Mouse (Mus musculus) embryonic facial prominence, embryonic 14.5 days (tissue): ENCODE results near the gene Phldb3. TPM values are rescaled to one million over a fixed set of nuclear protein-coding genes. Genes with fewer than 3 reads are reported as not detected.

Experiments
- ATAC-seq: fragments of 200-750 bp; cut with Nextera tagmentation; 2 replicates; pipeline ENCODE4 v1.8.0; 2017; ENCODE audit warnings: low read depth, moderate number of reproducible peaks, moderate TSS enrichment
- DNase-seq: peaks from one replicate; pipeline ENCODE4 v3.0.0-alpha.2; 2015; ENCODE audit warnings: low spot score
- H3K27ac ChIP-seq: fragments of 300-500 bp; sonication (generic); replicated peaks from 2 replicates; pipeline ENCODE4 v1.5.1; 2014; ENCODE audit warnings: low read depth, mild to moderate bottlenecking, low read length, moderate library complexity
- H3K27me3 ChIP-seq: fragments of 300-500 bp; sonication (generic); replicated peaks from 2 replicates; pipeline ENCODE4 v1.6.1; 2014; ENCODE audit warnings: low read length; ENCODE audit not compliant: control insufficient read depth, insufficient read depth
- H3K36me3 ChIP-seq: fragments of 300-500 bp; sonication (generic); 2 replicates; pipeline ENCODE4 v1.6.1; 2014; ENCODE audit warnings: low read length, mixed read lengths; ENCODE audit not compliant: control insufficient read depth, insufficient read depth
- H3K4me1 ChIP-seq: fragments of 300-500 bp; sonication (generic); 2 replicates; pipeline ENCODE4 v1.6.1; 2014; ENCODE audit warnings: antibody characterized with exemption, low read length; ENCODE audit not compliant: control insufficient read depth, insufficient read depth
- H3K4me2 ChIP-seq: fragments of 300-500 bp; sonication (generic); 2 replicates; pipeline ENCODE4 v1.6.1; 2014; ENCODE audit warnings: low read depth, mild to moderate bottlenecking, low read length, moderate library complexity, mixed read lengths
- H3K4me3 ChIP-seq: fragments of 300-500 bp; sonication (generic); 2 replicates; pipeline ENCODE4 v1.5.1; 2014; ENCODE audit warnings: low read depth, mild to moderate bottlenecking, low read length
- H3K9ac ChIP-seq: fragments of 300-500 bp; sonication (generic); 2 replicates; pipeline ENCODE4 v1.6.1; 2014; ENCODE audit warnings: low read depth, mild to moderate bottlenecking, low read length, moderate library complexity, mixed read lengths
- H3K9me3 ChIP-seq: fragments of 300-500 bp; sonication (generic); 2 replicates; pipeline ENCODE4 v1.6.1; 2016; ENCODE audit warnings: low read length; ENCODE audit not compliant: control insufficient read depth
- WGBS: fragments of 180-500 bp; shearing (Covaris S2); extraction: QIAGEN DNeasy Blood & Tissue Kit; methylation state at CpG from one replicate; pipeline ENCODE4 v1.1.7; 2014; 5-methylcytosine and 5-hydroxymethylcytosine counted together
- polyA plus RNA-seq: library from polyadenylated mRNA; unstranded; fragments of >200 nt; fragmentation: Nextera tagmentation; extraction: Ambion mirVana; gene quantifications from 2 replicates; pipeline ENCODE4 v1.2.1, GENCODE M21; 2014

Gene Phldb3
- polyA plus RNA-seq, 1 experiment from 2014 or later: 0.60 TPM

- no peaks in the 10 kb centered on the region for H3K36me3 ChIP-seq
- no peak overlapping the region for H3K4me3 ChIP-seq
- 73% methylated on average over 4 of the region's 4 CpGs for WGBS
- no peak overlapping the region for H3K9ac ChIP-seq
- H3K27ac ChIP-seq: no peak overlapping the region
- DNase-seq (no peak), ATAC-seq (no peak)
- H3K9me3 ChIP-seq: no peaks in the 10 kb centered on the region
- H3K4me1 ChIP-seq: no peaks in the 10 kb centered on the region; the same call in 1 of the 2 replicates
- H3K4me2 ChIP-seq: peak overlapping the region; percentile 65
- H3K27me3 ChIP-seq: no peaks in the 10 kb centered on the region
These were observed 19.1 kb downstream of the Phldb3 start for GRCm38 (mm10) chr7:24629672-24630071.

DNA sequence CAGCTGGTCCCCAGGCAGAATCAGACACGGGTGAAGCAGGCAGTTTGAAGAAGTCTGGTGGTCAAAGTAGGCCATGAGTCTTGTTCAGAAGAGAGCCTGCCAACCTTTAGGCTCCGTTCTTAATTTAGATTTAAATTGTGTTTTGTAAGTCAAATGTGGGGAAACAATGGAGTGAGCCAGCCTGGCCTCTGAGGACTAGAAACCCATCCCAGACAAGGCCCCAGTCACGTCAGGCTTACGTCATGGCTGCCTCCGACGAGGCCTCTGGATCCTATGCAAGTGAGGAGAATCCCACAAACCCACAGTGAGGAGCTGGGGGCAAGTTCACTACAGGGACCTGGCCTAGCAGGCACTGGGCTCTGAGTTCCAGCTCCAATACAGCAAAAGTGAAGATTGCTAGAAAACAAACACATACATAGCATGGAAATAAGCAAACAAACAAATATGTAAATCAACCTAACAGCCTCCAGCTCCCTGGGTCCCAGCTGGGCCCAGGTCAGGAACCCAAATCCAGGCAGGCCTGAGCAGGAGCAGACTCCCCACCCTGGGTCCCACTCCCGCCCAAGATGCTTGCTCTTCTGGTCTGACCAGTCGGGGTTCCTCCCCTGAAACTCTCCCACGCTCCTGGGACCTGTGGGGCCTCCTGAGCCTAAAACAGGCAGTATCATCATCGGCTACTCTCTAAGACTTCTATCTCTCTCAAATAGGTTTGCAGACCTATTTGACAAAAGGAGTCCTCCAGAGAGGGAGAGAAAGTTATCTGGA is 19.7 kb downstream of the Phldb3 start:
- Histone ChIP-seq H3K4me1 (no peaks in the 10 kb centered on the region; the same call in 1 of the 2 replicates), H3K27ac (no peak overlapping the region), H3K4me2 (no peak overlapping the region), H3K9ac (no peak overlapping the region), H3K36me3 (no peaks in the 10 kb centered on the region), H3K9me3 (no peaks in the 10 kb centered on the region), H3K27me3 (no peaks in the 10 kb centered on the region), H3K4me3 (no peak overlapping the region)
- DNase-seq (peak; percentile 54), ATAC-seq (no peak)
- 69% methylated on average over 10 of the region's 10 CpGs for WGBS

GRCm38 (mm10) chr7:24636264-24636663 is 25.7 kb downstream of the Phldb3 start, which contains the start of gene Lypd3:
Gene Lypd3 (plus strand): TSS chr7:24636550.
- Histone ChIP-seq H3K27ac (no peak within 1 kb of the TSS), H3K36me3 (no peaks in the 10 kb centered on the region), H3K4me3 (peak within 1 kb of the TSS; percentile 49), H3K9me3 (no peaks in the 10 kb centered on the region), H3K27me3 (peaks cover 54% of the 10 kb centered on the region), H3K9ac (peak within 1 kb of the TSS; percentile 56; the same call in 1 of the 2 replicates), H3K4me1 (no peaks in the 10 kb centered on the region), H3K4me2 (peak within 1 kb of the TSS; percentile 89)
- DNase-seq (no peak), ATAC-seq (no peak)
- WGBS: 17% methylated on average over 15 of the region's 15 CpGs

DNA sequence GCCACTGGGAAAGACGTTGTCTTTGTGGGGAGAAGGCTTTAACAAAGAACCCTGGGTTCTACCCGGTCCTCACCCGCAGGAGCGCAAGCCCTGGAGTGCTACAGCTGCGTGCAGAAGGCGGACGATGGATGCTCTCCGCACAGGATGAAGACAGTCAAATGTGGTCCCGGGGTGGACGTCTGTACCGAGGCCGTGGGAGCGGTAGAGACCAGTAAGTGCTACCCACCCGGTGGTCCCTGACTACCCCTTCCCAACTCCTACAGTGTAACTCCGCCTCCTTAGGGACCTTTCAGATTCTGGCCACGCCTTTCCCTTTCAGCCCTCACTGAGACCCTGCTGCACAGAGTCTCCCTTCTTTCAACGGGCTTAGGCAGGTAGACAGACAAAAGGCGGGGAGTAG is 26.5 kb downstream of the Phldb3 start:
- WGBS: 1% methylated on average over 17 of the region's 18 CpGs
- no peaks in the 10 kb centered on the region for H3K4me1 ChIP-seq

DNA sequence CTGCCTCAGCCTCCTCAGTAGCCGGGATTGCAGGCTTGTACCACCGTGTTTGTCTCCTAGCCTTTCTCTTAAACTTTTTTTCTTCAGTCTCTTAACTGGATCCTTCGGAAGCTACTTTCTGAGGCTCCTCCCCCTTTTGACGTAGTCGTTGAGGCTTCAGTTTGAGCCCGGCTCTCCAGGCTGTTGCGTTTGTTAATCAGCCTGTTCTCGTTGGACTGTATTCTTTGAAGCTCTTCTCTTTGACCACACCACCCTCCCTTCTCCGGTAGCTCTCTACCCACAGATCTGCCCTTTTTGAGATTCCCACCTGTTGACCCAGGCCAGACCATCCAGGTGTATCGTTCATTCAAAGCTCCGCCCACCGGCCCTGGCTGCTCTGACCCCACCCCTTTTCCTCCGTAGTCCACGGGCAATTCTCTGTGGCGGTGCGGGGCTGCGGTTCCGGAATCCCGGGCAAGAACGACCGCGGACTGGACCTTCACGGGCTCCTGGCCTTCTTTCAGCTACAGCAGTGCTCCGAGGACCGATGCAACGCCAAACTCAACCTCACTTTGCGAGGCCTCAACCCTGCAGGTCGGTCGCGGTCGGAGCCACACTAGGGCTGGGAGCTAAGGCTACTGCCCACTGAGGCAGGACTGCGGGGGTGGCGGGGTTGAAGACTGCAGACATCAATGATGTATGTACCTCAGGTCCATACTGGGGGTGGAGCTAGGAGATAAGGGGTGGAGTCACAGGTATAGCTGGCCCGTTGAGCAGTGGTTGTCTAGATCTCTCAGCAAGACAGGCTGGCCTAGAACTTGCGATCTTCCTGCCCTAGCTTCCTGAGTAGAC is 27.7 kb downstream of the Phldb3 start:
- H3K27ac ChIP-seq: no peak overlapping the region
- 3% methylated on average over 35 of the region's 35 CpGs for WGBS
- peak overlapping the region; percentile 89 for H3K4me2 ChIP-seq
- H3K9ac ChIP-seq: peak overlapping the region; percentile 56
- no peaks in the 10 kb centered on the region for H3K4me1 ChIP-seq
- H3K27me3 ChIP-seq: peaks cover 54% of the 10 kb centered on the region
- peak overlapping the region; percentile 49 for H3K4me3 ChIP-seq
- peak; percentile 53 for DNase-seq
- H3K36me3 ChIP-seq: no peaks in the 10 kb centered on the region
- no peaks in the 10 kb centered on the region for H3K9me3 ChIP-seq
- ATAC-seq: peak; percentile 54

More for the DNA sequence above, 26.5 kb downstream of the Phldb3 start:
- H3K27ac ChIP-seq: no peak overlapping the region
- no peaks in the 10 kb centered on the region for H3K9me3 ChIP-seq
- ATAC-seq: 0 out of 2 replicates have a peak, but pooled peaks have one; percentile 21
- peak overlapping the region; percentile 49 for H3K4me3 ChIP-seq
- H3K9ac ChIP-seq: no peak overlapping the region
- H3K27me3 ChIP-seq: peaks cover 54% of the 10 kb centered on the region
- DNase-seq: no peak
- peak overlapping the region; percentile 89 for H3K4me2 ChIP-seq
- H3K36me3 ChIP-seq: no peaks in the 10 kb centered on the region

DNA sequence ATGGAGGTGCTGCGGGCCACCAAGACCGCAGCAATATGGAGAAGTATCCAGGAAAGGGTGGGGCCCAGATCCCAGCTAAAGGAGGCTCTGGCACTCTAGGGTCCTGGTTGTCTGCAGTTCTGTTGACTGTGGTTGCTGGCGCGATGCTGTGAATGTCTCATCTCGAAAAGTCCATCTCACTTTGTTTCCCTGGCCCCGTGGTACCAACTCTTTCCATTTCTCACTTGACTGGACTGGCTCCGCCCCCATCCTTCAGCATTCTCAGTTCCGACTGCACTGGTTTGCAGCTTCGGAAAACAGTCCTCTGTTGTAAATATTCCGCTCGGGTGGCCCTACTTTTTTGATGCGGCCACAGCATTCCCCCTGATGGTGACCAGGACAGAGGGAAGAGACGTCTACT is 29.9 kb downstream of the Phldb3 start:
- WGBS: 68% methylated on average over 13 of the region's 13 CpGs
- H3K4me1 ChIP-seq: no peaks in the 10 kb centered on the region
- H3K4me2 ChIP-seq: no peak overlapping the region
- no peaks in the 10 kb centered on the region for H3K9me3 ChIP-seq
- no peak for DNase-seq
- peaks cover 53% of the 10 kb centered on the region for H3K27me3 ChIP-seq
- no peak for ATAC-seq
- no peak overlapping the region for H3K27ac ChIP-seq
- H3K36me3 ChIP-seq: no peaks in the 10 kb centered on the region
- H3K4me3 ChIP-seq: no peak overlapping the region
- no peak overlapping the region for H3K9ac ChIP-seq

- Histone ChIP-seq H3K4me2 (no peak overlapping the region), H3K27me3 (peaks cover 32% of the 10 kb centered on the region), H3K36me3 (no peaks in the 10 kb centered on the region), H3K9me3 (no peaks in the 10 kb centered on the region), H3K4me3 (no peak overlapping the region), H3K9ac (no peak overlapping the region), H3K4me1 (no peaks in the 10 kb centered on the region), H3K27ac (no peak overlapping the region)
- DNase-seq: peak; percentile 44
- 7% methylated on average over 9 of the region's 9 CpGs for WGBS
- no peak for ATAC-seq
These were observed 31.9 kb downstream of the Phldb3 start for GRCm38 (mm10) chr7:24642491-24642890.

DNA sequence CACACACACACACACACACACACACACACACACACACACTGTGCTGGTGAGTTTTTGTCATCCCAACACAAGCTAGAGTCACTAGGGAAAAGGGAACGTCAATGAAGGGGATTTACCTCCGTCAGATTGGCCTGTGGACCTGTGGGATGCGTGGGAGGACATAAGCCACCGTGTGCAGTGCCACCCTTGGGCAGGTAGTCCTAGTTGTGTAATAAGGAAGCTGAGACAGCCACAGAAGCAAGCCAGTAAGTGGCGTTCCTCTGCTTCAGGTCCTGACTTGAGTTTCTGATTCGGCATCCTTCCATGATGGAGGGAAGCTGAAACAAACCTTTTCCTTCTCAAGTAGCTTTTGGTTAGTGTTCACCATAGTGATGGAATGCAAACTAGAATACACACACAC is 33.9 kb downstream of the Phldb3 start:
- H3K4me1 ChIP-seq: no peaks in the 10 kb centered on the region
- no peaks in the 10 kb centered on the region for H3K9me3 ChIP-seq
- H3K4me2 ChIP-seq: no peak overlapping the region
- H3K27ac ChIP-seq: no peak overlapping the region
- H3K9ac ChIP-seq: no peak overlapping the region
- H3K27me3 ChIP-seq: peaks cover 13% of the 10 kb centered on the region
- no peaks in the 10 kb centered on the region for H3K36me3 ChIP-seq
- ATAC-seq (no peak), DNase-seq (no peak)
- 75% methylated on average over 6 of the region's 6 CpGs for WGBS
- no peak overlapping the region for H3K4me3 ChIP-seq
